Mouse (Mus musculus) bone marrow, adult 2 months (tissue): ENCODE results near the gene Gcnt3.

Experiments
- CTCF ChIP-seq: fragments of 200-500 bp; IDR thresholded peaks from 2 replicates; pipeline ENCODE4 v1.5.1; 2011; ENCODE audit warnings: low read length, control low read depth; ENCODE audit not compliant: control insufficient read depth, insufficient read depth
- POLR2A ChIP-seq: fragments of 200-500 bp; IDR thresholded peaks from 2 replicates; pipeline ENCODE4 v1.6.1; 2011; ENCODE audit warnings: low read depth, mild to moderate bottlenecking, control low read depth, low read length, borderline replicate concordance; ENCODE audit not compliant: control insufficient read depth

DNA sequence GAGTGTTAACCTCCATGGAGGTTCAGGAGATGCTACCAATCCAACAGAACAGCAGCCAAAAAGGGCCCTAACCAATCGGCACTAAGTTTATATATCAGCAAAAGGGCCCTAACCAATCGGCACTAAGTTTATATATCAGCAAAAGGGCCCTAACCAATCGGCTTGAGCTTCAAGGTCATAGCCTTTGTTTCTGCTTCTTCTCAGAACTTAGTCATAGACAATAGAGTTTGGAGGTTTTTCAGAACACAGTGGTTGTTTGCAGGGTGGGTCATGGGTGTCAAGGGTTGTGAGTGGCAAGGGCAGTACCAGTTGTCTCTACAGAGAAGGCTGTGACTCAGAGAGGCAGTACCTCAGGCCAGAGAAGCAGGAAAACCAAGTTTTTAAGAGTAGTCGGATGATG, 4.2 kb upstream of the Gcnt3 start:
- TF ChIP-seq POLR2A (no peak), CTCF (no peak)
